Mouse (Mus musculus): Measurements from ENCODE around the gene Setd1a.

DNA sequence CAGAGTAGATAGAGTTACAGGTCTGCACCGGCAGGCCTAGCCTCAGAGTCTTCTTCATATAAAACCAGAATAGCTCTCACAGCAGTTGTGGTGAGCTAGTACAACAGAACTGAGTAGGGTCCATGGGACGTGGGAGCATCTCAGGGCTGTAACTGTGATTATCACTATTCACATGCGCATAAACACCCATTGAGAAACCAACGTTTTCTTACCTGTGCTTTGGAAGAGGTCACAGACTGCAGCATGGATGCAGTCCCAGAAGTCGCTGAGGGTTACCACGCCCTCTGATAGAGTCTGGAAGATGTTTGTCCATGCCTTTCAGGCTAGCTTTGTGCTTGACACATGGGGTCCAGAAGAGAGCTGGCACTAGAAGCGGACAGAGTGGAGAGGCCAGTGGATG lies 22.7 kb upstream of the Setd1a start:
- TF ChIP-seq CTCF (IDR thresholded peaks at IDR 0.05; ENCODE audit: low read depth) (no peak), EP300 (IDR thresholded peaks at IDR 0.05; ENCODE audit: low read depth) (no peak)

All from heart, postnatal 0 days (tissue).